ENCODE assay signal across 11 mouse cellular contexts in genomic region chr16:95759988-95760391, GRCm38 (mm10). TPM values are rescaled to one million over a fixed set of nuclear protein-coding genes. Genes with fewer than 3 reads are reported as not detected.
DNase-seq lines count a peak whose midpoint lies in the region; ATAC-seq and TF ChIP-seq lines count a peak whose summit lies in the region.
"Had no signal": no experiment of that assay in that cellular context is flagged by ENCODE, and none has a peak within 500 bp of the region (broad histone marks: within the 10 kb centered on the region; RNA-seq: fewer than 3 reads in every experiment).

No protein-coding gene starts in this region.

- WGBS in heart, embryonic 14.5 days, result 25% methylated on average over 6 of the region's 6 CpGs
- 40% methylated on average over 6 of the region's 6 CpGs for WGBS in stomach, postnatal 0 days
- WGBS in hindbrain, embryonic 12.5 days, result 76% methylated on average over 6 of the region's 6 CpGs

- no peak overlapping the region for H3K4me2 ChIP-seq in heart, embryonic 14.5 days (ENCODE audit: low read length)
- H3K4me2 ChIP-seq in stomach, postnatal 0 days (replicated peaks; ENCODE audit: low read depth), result no peak overlapping the region
- H3K4me2 ChIP-seq in hindbrain, embryonic 12.5 days (replicated peaks), result no peak overlapping the region
- H3K4me2 ChIP-seq: lung, embryonic 14.5 days had no signal

- H3K4me1 ChIP-seq in embryonic fibroblast, embryonic 13.5 days (ENCODE audit: control insufficient read depth, insufficient read depth, low read length), result no peaks in the 10 kb centered on the region
- H3K4me1 ChIP-seq in heart, embryonic 14.5 days (ENCODE audit: control insufficient read depth in 2 of 2, insufficient read depth in 2 of 2, low read length in 2 of 2), result peaks cover 11 to 13% of the 10 kb centered on the region in 2 experiments
- H3K4me1 ChIP-seq in stomach, postnatal 0 days (replicated peaks; ENCODE audit: control insufficient read depth, insufficient read depth), result 0 out of 2 replicates have a peak, but pooled peaks cover 3% of the 10 kb centered on the region
- H3K4me1 ChIP-seq in hindbrain, embryonic 12.5 days, result no peaks in the 10 kb centered on the region

- H3K9ac ChIP-seq in heart, embryonic 14.5 days (ENCODE audit: low read length), result no peak overlapping the region
- no peak overlapping the region for H3K9ac ChIP-seq in stomach, postnatal 0 days (ENCODE audit: low read length)
- H3K9ac ChIP-seq in hindbrain, embryonic 12.5 days, result no peak overlapping the region
- H3K9ac ChIP-seq: lung, embryonic 14.5 days had no signal

- no peak for TF ChIP-seq CTCF in embryonic fibroblast, embryonic 13.5 days (IDR thresholded peaks at IDR 0.05; ENCODE audit: borderline replicate concordance, insufficient read depth, low read length)
- TF ChIP-seq CTCF in stomach, postnatal 0 days (IDR thresholded peaks at IDR 0.05; ENCODE audit: low read depth), result no peak

- H3K36me3 ChIP-seq in heart, embryonic 14.5 days (ENCODE audit: control insufficient read depth, insufficient read depth, low read length), result no peaks in the 10 kb centered on the region
- no peaks in the 10 kb centered on the region for H3K36me3 ChIP-seq in stomach, postnatal 0 days (ENCODE audit: control insufficient read depth, insufficient read depth, low read length)
- H3K36me3 ChIP-seq in hindbrain, embryonic 12.5 days, result no peaks in the 10 kb centered on the region

- no peak for TF ChIP-seq EP300 in stomach, postnatal 0 days (optimal IDR thresholded peaks at IDR 0.05)

- no peaks in the 10 kb centered on the region for H3K9me3 ChIP-seq in heart, embryonic 14.5 days (ENCODE audit: control insufficient read depth, low read length)
- H3K9me3 ChIP-seq in stomach, postnatal 0 days (ENCODE audit: control insufficient read depth, low read length), result no peaks in the 10 kb centered on the region
- no peaks in the 10 kb centered on the region for H3K9me3 ChIP-seq in hindbrain, embryonic 12.5 days (replicated peaks)

- peak; percentile 83 for ATAC-seq in heart, embryonic 14.5 days (ENCODE audit: insufficient number of reproducible peaks, insufficient read depth, low FRiP score, low read depth)
- peak; percentile 73; the same call in 1 of the 2 replicates for ATAC-seq in stomach, postnatal 0 days (ENCODE audit: low FRiP score, low TSS enrichment)
- ATAC-seq in hindbrain, embryonic 12.5 days (ENCODE audit: low FRiP score), result no peak
- ATAC-seq: midbrain, embryonic 16.5 days had no signal

- TF ChIP-seq POLR2A in embryonic fibroblast, embryonic 13.5 days (IDR thresholded peaks at IDR 0.05; ENCODE audit: low read depth, low read length), result no peak

- no peak overlapping the region for H3K4me3 ChIP-seq in embryonic fibroblast, embryonic 13.5 days (ENCODE audit: insufficient read depth, low read length)
- no peak overlapping the region for H3K4me3 ChIP-seq in heart, embryonic 14.5 days (ENCODE audit: control insufficient read depth in 1 of 2, insufficient read depth in 1 of 2, low read depth in 1 of 2, low read length in 2 of 2)
- no peak overlapping the region for H3K4me3 ChIP-seq in stomach, postnatal 0 days (ENCODE audit: low read depth, low read length)
- no peak overlapping the region for H3K4me3 ChIP-seq in hindbrain, embryonic 12.5 days

- H3K27me3 ChIP-seq in heart, embryonic 14.5 days (ENCODE audit: control insufficient read depth, insufficient read depth, low read length), result no peaks in the 10 kb centered on the region
- no peaks in the 10 kb centered on the region for H3K27me3 ChIP-seq in stomach, postnatal 0 days (ENCODE audit: control insufficient read depth, insufficient read depth, low read length)
- no peaks in the 10 kb centered on the region for H3K27me3 ChIP-seq in hindbrain, embryonic 12.5 days

- 0 out of 2 replicates have a peak overlapping the region, but pooled peaks have one; percentile 1 for H3K27ac ChIP-seq in embryonic fibroblast, embryonic 13.5 days (ENCODE audit: insufficient read depth, low read length)
- peak overlapping the region; percentile 77 to 83 for H3K27ac ChIP-seq in heart, embryonic 14.5 days (replicated peaks in 1 of 2; ENCODE audit: control insufficient read depth in 1 of 2, insufficient read depth in 1 of 2, low read depth in 2 of 2, low read length in 2 of 2)
- H3K27ac ChIP-seq in stomach, postnatal 0 days (replicated peaks), result no peak overlapping the region
- no peak overlapping the region for H3K27ac ChIP-seq in hindbrain, embryonic 12.5 days

- DNase-seq in urinary bladder, adult 18-20 months (ENCODE audit: low spot score in 2 of 2), result peak; percentile 30 to 57
- DNase-seq in urinary bladder, postnatal 25 days (ENCODE audit: low spot score), result no peak
- no peak for DNase-seq in stomach, postnatal 0 days (ENCODE audit: low spot score)
- DNase-seq in left cerebral cortex, adult 11 months (ENCODE audit: low spot score), result no peak
- no peak for DNase-seq in kidney, adult 11 months
- DNase-seq: kidney, adult 2 months; lung, embryonic 14.5 days had no signal

RNA-seq across cellular contexts. Expression of gene Ets2, which starts 58.1 kb away (rescaled TPM):
- polyA plus RNA-seq in embryonic fibroblast, embryonic 13.5 days (2011; ENCODE audit: insufficient read length, low read depth, missing spikeins), result 39.9 and 65.7 TPM in 2 replicates
- 46.1 and 49.4 TPM in 2 replicates for polyA plus RNA-seq in heart, embryonic 14.5 days (2014; fragmentation: Nextera tagmentation; extraction: Ambion mirVana)
- 35.1 and 38.1 TPM in 2 replicates for polyA plus RNA-seq in stomach, postnatal 0 days (2015; fragmentation: Nextera tagmentation; extraction: Ambion mirVana)
- polyA plus RNA-seq in hindbrain, embryonic 12.5 days (2016; fragmentation: Nextera tagmentation; extraction: Ambion mirVana), result 44.6 and 47.9 TPM in 2 replicates

Comparison
In these comparisons a context has a peak if more than half of its experiments do, and no peak if none do; other contexts are left out.
1. DNase-seq: peak in urinary bladder, adult 18-20 months (2 of 2); none in urinary bladder, postnatal 25 days (single experiment), stomach, postnatal 0 days (single experiment), left cerebral cortex, adult 11 months (single experiment) and kidney, adult 11 months (single experiment).
2. H3K27ac ChIP-seq: peak in embryonic fibroblast, embryonic 13.5 days (single experiment) and heart, embryonic 14.5 days (2 of 2); none in stomach, postnatal 0 days (single experiment) and hindbrain, embryonic 12.5 days (single experiment).